Mouse (Mus musculus) WW6 (cell line): Measurements from ENCODE around the gene Gm21764.
"Not testable (repeated sequence)": the region's sequence is repeated elsewhere in the genome, so short reads cannot be mapped to it uniquely, and the experiment has no call there.

Experiments
- DNase-seq: peaks from one replicate; pipeline ENCODE4 v3.0.0-alpha.2; 2013; ENCODE audit warnings: low read depth, low spot score

The Gm21764 gene

GRCm38 (mm10) chrY:18061712-18062111, at the start of gene Gm21764:
Gm21764 (minus strand) TSS chrY:18061812.
- not testable (repeated sequence) for DNase-seq

- DNase-seq, result not testable (repeated sequence)
Observed at GRCm38 (mm10) chrY:18088816-18089215, 27.2 kb upstream of the Gm21764 start, which contains the start of gene Ssty1. Ssty1 (plus strand) TSS chrY:18089116.
